Mouse (Mus musculus): ENCODE results near the gene Slitrk6. TPM values are rescaled to one million over a fixed set of nuclear protein-coding genes. Genes with fewer than 3 reads are reported as not detected.

Slitrk6 gene
- under 1 TPM in 1 of 4 experiments, not detected in 3; 0.08 TPM for total RNA-seq (2022)

DNA sequence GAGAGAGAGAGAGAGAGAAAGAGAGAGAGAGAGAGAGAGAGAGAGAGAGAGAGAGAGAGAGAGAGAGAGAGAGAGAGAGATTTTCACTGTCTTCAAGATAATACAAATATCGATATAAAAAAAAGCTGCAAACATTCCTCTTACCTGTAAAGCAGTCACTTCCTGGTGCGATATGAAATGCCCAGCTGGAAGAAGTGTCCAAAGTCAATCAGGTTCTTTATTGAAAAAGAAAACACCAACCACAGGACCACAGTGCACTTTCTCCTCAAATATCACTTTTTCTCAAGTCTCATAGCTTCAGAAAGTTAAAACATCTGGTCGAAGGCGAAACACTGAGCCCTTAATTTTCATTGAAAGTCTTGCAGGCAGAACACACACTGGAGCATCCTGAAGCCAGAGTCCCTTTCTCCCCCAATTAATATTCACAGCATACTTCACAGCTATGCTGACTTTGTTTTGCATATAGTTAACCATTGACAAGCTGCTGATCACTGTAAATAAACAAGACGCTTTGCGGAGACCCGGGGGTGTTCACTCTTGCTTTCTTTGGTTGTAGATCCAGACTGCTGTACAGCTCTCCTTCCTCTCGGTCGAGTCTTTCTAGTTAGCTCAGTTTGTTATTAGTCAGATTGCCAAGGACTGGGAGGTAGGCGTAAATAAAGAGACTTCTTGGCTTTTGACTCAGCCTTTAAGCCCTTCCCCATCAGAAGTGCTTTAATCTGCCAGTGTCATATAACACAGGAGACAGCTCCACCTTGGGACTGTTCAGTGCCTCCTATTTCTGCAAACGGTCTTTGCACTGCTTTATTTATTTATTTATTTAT, at the start of gene Slitrk6:
TSS of gene Slitrk6 (minus strand) at position 666 of the 824 bp plus-strand sequence.
- no peak for DNase-seq (ENCODE audit: low spot score in 2 of 2)

DNA sequence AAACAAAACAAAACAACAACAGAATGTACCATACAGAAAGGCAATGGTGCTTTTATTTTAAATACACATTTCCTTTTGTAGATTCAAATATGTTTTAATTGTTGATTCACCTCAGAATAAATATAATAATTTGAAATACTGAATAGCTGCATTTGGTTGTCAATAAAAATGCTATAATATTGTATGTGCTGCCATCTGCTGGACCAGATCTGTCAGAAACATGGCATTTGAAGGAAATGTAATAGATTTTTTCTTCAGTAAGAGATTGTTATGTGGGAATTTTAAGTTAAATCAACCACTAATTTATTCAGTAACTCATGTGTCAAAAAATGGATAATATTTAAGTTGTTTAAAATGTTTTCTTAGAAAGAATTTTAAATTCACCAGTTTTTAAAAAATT, 22.6 kb upstream of the Slitrk6 start:
- DNase-seq (ENCODE audit: low spot score in 2 of 2) = no peak

DNA sequence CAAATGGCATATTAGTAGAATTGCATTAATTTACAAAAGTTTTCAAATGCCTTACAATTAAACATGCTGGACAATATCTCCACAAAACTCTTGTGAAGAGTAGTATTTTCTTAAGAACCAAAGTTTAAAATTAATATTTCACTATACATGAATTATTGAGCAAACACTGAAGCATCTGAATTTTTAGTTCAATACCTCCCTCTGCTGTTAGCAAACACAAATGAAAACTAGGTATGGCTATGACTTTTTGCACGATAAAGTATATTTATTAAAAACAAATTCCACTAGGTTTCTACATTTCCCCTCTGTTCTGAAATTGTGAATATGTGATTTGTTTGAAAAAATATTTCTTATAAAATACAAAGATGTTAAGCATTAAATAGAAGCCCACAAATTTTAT, 15.7 kb upstream of the Slitrk6 start:
- DNase-seq (ENCODE audit: low spot score in 2 of 2) = no peak

DNA sequence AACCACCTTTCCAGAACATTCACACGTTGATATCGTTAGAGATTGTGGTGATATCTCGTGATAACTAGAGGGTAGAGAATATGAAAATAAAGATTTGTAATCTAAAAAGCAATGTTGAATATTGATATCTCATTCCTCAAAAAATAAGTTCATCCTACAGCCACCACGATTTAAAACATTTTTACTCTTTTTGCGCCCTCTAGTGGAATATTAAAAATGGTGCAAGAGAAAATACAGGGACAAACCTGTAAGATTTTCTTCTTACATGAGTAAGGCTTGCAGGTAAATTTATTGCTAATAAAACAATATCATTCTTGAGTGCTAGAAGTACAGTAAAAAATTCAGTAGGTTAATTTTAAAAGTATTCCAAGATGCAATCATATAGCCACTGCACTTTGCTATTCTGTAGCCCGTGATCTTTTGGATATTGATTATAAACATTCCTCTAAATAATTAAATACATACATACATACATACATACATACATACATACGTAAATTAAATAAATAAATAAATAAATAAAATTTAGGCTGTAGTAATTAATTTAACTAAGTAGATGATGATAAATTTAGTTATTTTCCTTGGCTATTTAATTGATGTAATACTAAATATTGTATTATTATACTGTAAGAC, 7.8 kb upstream of the Slitrk6 start:
- no peak for DNase-seq (ENCODE audit: low spot score in 2 of 2)

DNA sequence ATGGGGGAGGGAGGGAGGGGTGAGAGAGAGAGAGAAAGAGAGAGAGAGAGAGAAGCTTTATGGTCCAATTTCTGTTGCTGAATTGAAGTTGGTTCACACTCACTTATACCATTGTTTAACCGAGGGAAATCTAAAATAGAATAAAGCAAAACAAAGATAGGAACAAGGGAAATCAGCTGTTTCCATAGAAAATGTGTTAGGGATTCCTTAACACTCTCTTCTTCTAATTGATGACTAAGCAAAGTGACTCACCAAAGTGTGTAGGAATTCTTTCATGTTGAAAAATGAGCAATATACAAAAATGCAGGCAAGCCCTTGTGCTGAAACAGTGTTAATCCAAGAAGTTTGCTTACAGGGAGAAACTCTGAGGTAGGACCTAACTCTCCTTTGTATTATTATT, 6.0 kb upstream of the Slitrk6 start:
- no peak for DNase-seq (ENCODE audit: low spot score in 2 of 2)

DNA sequence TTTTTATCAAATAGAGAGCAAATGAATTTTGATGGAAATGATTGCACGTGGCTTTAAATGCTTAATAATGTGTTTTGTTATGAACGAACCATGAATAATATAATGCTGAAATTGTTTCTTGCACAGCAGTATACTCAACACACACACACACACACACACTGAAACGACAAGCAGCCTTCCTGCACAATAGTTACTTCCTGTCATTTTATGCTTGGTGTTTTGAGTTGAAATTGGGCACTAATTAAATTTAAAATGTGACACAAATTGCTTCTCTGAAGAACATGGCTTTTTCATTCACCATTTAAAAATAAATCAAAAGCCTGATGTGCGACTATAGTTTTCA, 330 bp upstream of the Slitrk6 start:
- DNase-seq (ENCODE audit: low spot score in 2 of 2) = no peak

DNA sequence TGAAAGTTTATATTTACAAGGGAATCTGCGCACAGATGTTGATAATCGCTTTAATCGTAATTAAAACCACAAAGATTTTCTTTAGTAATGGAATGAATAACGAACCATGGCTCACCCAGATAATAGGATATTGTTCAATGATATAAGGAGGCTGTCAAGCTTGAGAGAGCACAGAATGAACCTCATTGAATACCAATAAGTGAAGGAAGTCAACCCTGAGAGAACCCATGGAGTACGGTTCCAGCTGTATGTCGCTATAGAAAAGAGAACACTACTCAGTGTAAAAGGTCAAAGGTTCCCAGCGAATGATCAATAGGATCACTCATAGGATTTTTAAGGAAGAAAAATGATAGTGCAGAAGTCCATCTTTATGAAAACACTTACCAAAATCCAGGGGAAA, 15.1 kb downstream of the Slitrk6 start:
- DNase-seq (ENCODE audit: low spot score in 2 of 2) = no peak

DNA sequence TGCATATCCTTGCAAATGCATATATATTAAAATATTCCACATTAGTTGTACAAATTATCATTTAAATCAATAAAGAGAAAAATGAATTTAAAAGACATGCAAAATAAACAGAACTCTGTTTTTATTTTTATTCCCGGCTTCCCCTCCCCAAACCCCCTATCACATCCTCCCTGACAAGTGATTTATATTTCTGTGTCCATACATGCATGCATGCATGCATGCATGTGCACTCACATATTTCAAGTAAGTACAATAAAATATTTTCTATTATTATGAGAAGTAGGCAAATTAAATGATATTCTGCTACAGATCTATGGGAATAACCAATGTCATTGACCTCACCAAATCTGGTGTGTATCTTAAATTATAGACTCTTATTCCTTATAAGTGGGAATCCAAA, 15.6 kb downstream of the Slitrk6 start:
- DNase-seq (ENCODE audit: low spot score in 2 of 2) = no peak

DNA sequence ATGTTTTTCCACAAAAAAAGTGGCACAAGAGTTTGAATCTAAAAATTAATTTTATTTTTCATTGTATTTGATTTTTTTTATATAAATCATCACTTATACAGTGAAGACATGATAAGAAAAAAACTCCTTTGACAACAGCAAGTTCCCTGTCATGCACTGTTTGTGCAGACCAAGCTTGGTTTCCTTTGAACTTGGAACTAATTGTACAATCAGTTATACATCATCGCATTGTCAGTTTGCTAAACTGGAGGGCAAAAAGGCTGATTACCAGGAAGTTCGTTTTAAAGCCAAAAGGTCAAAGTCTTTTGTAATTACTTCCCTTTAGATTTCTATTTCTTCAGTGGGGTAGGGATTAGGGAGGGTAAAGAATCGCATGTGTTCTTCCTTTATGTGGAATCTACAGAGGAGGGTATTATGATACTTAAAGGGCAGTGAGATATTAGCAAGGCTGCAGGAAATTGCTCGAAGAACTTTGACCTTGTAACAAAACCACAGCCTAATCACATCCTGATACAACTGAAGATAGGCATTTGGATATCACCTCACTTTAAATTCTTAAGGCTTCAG, 26.5 kb downstream of the Slitrk6 start:
- no peak for DNase-seq (ENCODE audit: low spot score in 2 of 2)

DNA sequence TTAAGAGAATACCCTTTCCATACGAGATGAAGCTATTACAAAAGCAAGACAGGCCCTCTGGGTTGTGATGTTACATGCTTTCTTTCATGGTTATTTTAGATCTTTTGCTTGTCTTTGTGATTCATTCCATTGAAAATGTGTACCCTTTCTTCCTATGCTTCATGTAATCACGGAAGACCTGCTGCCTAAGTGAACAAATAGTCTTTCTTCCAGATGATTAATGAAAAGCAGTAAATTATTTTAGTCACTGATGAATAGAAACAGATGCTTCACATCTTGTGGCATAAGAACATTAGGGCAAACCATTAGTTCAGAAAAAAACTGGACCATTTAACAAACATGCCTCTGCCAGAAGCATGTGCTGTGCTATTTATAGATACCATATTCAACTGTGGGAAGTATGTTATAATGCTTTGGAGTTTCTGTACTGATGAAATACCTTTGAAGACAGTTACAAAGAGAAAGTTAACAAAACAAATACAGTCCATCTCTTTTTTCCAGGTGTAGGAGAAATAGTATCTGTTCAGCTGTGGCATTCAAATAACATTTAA, 30.8 kb downstream of the Slitrk6 start:
- no peak for DNase-seq (ENCODE audit: low spot score in 2 of 2)
